ENCODE assay signal across 11 mouse cellular contexts in the genomic region with DNA sequence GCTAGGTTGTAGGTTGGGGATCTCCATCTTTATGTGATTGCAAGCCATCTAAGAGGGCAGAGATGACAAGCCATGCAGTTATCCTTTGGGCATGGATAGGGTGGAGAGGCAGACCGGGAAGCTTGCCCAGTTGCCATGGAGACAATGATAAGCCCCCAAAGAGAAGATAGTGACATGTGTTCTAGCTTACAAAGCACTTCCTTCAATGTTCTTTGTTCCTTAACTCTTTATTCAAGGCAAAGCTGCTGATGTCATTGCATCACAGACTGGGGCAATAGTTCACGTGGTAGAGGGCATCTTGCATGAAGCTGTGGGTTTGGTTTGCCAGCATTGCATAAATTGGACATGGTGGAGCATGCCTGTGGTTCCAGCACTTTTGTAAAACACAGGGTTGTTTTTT. TPM values are rescaled to one million over a fixed set of nuclear protein-coding genes. Genes with fewer than 3 reads are reported as not detected.
DNase-seq lines count a peak whose midpoint lies in the region; ATAC-seq and TF ChIP-seq lines count a peak whose summit lies in the region.
"Had no signal": no experiment of that assay in that cellular context is flagged by ENCODE, and none has a peak within 500 bp of the region (broad histone marks: within the 10 kb centered on the region; RNA-seq: fewer than 3 reads in every experiment).

No protein-coding gene starts in this region.

- H3K27ac ChIP-seq in hindbrain, embryonic 15.5 days (replicated peaks) = no peak overlapping the region
- no peak overlapping the region for H3K27ac ChIP-seq in hindbrain, embryonic 14.5 days
- H3K27ac ChIP-seq: embryonic facial prominence, embryonic 15.5 days had no signal

- H3K4me1 ChIP-seq in hindbrain, embryonic 15.5 days (replicated peaks) = peaks cover 6% of the 10 kb centered on the region; the same call in 1 of the 2 replicates
- 0 out of 2 replicates have a peak, but pooled peaks cover 4% of the 10 kb centered on the region for H3K4me1 ChIP-seq in hindbrain, embryonic 14.5 days (replicated peaks; ENCODE audit: control insufficient read depth, insufficient read depth, low read length)

- no peaks in the 10 kb centered on the region for H3K36me3 ChIP-seq in hindbrain, embryonic 15.5 days
- H3K36me3 ChIP-seq in hindbrain, embryonic 14.5 days (replicated peaks; ENCODE audit: control insufficient read depth, insufficient read depth) = no peaks in the 10 kb centered on the region
- H3K36me3 ChIP-seq in myocyte (ENCODE audit: control insufficient read depth, insufficient read depth) = no peaks in the 10 kb centered on the region
- H3K36me3 ChIP-seq: embryonic facial prominence, embryonic 15.5 days had no signal

- H3K4me3 ChIP-seq in hindbrain, embryonic 15.5 days = no peak overlapping the region
- no peak overlapping the region for H3K4me3 ChIP-seq in hindbrain, embryonic 14.5 days (replicated peaks; ENCODE audit: low read length)
- no peak overlapping the region for H3K4me3 ChIP-seq in myocyte
- H3K4me3 ChIP-seq: embryonic facial prominence, embryonic 15.5 days had no signal

- H3ac ChIP-seq in myocyte (ENCODE audit: control insufficient read depth, insufficient read length) = no peak overlapping the region

- no peak for DNase-seq in hindbrain, embryonic 14.5 days (ENCODE audit: low spot score)
- DNase-seq in ovary, postnatal 36 days (ENCODE audit: low spot score) = peak; percentile 41
- no peak for DNase-seq in ovary, postnatal 10 days (ENCODE audit: low spot score)
- DNase-seq in brain, embryonic 18.5 days (ENCODE audit: low read depth, low spot score) = peak; percentile 16
- DNase-seq in kidney, adult 8-10 months = no peak
- DNase-seq: cerebellum, adult 11 months; thymus, postnatal 14 days had no signal

- no peaks in the 10 kb centered on the region for H3K27me3 ChIP-seq in hindbrain, embryonic 15.5 days
- H3K27me3 ChIP-seq in hindbrain, embryonic 14.5 days (ENCODE audit: control insufficient read depth, insufficient read depth, low read length) = no peaks in the 10 kb centered on the region
- H3K27me3 ChIP-seq in myocyte (ENCODE audit: control insufficient read depth, insufficient read depth, insufficient read length) = no peaks in the 10 kb centered on the region
- H3K27me3 ChIP-seq: embryonic facial prominence, embryonic 15.5 days had no signal

- no peak overlapping the region for H3K9ac ChIP-seq in hindbrain, embryonic 15.5 days
- no peak overlapping the region for H3K9ac ChIP-seq in hindbrain, embryonic 14.5 days
- H3K9ac ChIP-seq: embryonic facial prominence, embryonic 15.5 days had no signal

- peak; percentile 61; the same call in 1 of the 2 replicates for ATAC-seq in hindbrain, embryonic 15.5 days (ENCODE audit: low FRiP score, low read depth)
- ATAC-seq in hindbrain, embryonic 14.5 days (ENCODE audit: low FRiP score) = no peak
- ATAC-seq: inflammation-experienced regulatory T-cells, adult 6 months had no signal

- H3K79me2 ChIP-seq in myocyte (ENCODE audit: control insufficient read depth, insufficient read depth) = no peaks in the 10 kb centered on the region

- no peaks in the 10 kb centered on the region for H3K9me3 ChIP-seq in hindbrain, embryonic 15.5 days
- no peaks in the 10 kb centered on the region for H3K9me3 ChIP-seq in hindbrain, embryonic 14.5 days (ENCODE audit: control insufficient read depth, low read length)
- H3K9me3 ChIP-seq: embryonic facial prominence, embryonic 15.5 days had no signal

- no peak overlapping the region for H3K4me2 ChIP-seq in hindbrain, embryonic 15.5 days
- H3K4me2 ChIP-seq in hindbrain, embryonic 14.5 days (replicated peaks) = no peak overlapping the region
- H3K4me2 ChIP-seq in myocyte (ENCODE audit: low read depth) = no peak overlapping the region
- H3K4me2 ChIP-seq: embryonic facial prominence, embryonic 15.5 days had no signal

- 31% methylated on average over 2 of the region's 2 CpGs for WGBS in hindbrain, embryonic 15.5 days
- WGBS in hindbrain, embryonic 14.5 days = 27% methylated on average over 2 of the region's 2 CpGs

- TF ChIP-seq POLR2A in myocyte (IDR thresholded peaks at IDR 0.05; ENCODE audit: insufficient read length, low read depth) = no peak

TF ChIP-seq in myocyte, 11 proteins besides CTCF, POLR2A, EP300 and RAD21:
- TF ChIP-seq POLR2AphosphoS2 (IDR thresholded peaks at IDR 0.05; ENCODE audit: insufficient read length, low read depth) = no peak
- 0 out of 2 replicates have a peak, but pooled peaks have one; percentile 51 for TF ChIP-seq CEBPB (IDR thresholded peaks at IDR 0.05; ENCODE audit: insufficient read depth, poor library complexity, severe bottlenecking)

RNA-seq across cellular contexts. Expression of a gene that starts 27.1 kb away (rescaled TPM):
- polyA plus RNA-seq in hindbrain, embryonic 15.5 days (2015; fragmentation: Nextera tagmentation; extraction: Ambion mirVana) = 1.3 and 1.5 TPM in 2 replicates
- polyA plus RNA-seq in hindbrain, embryonic 14.5 days (2014; fragmentation: Nextera tagmentation; extraction: Ambion mirVana) = 0.81 and 1.1 TPM in 2 replicates
- not detected for polyA plus RNA-seq in myocyte (2012; fragmentation: generic; extraction: Trizol)

Comparison
In these comparisons a context has a peak if more than half of its experiments do, and no peak if none do; other contexts are left out.
1. DNase-seq: peak in ovary, postnatal 36 days (single experiment) and brain, embryonic 18.5 days (single experiment); none in hindbrain, embryonic 14.5 days (single experiment), ovary, postnatal 10 days (single experiment) and kidney, adult 8-10 months (0 of 2).